Mouse (Mus musculus): Measurements from ENCODE around the gene Sh3kbp1. TPM values are rescaled to one million over a fixed set of nuclear protein-coding genes. Genes with fewer than 3 reads are reported as not detected.

The Sh3kbp1 gene
- total RNA-seq, 2 experiments from 2014 or later: 54.7 to 63.5 TPM

DNA sequence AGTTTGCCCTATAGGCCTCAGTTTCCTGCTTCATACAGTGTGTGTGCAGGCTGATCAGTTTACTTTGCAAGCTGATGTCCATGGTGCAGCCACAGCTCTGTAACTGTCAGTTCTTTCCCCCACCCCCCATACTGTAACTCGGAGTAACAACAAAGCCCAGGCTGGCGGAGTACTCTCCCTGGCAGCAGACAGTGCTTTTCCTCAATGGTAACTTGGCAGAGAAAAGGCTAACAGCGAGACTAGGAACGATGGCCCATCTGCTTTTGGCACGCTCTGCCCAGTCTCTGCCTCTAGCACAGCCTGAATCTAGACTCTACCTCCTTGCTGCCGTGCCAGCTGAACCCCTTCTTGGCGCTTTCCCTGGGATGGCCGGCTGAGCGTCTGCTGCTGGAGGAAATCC, 336.9 kb downstream of the Sh3kbp1 start:
- DNase-seq (ENCODE audit: low spot score in 2 of 2): peak in 1 of 2 experiments; percentile 8
- intact Hi-C loops (cut with DNase I): loop anchor here (2.0 to 5.0 kb wide), 2 partner anchors 337 to 432 kb away; partner anchors contain the start of gene Sh3kbp1

DNA sequence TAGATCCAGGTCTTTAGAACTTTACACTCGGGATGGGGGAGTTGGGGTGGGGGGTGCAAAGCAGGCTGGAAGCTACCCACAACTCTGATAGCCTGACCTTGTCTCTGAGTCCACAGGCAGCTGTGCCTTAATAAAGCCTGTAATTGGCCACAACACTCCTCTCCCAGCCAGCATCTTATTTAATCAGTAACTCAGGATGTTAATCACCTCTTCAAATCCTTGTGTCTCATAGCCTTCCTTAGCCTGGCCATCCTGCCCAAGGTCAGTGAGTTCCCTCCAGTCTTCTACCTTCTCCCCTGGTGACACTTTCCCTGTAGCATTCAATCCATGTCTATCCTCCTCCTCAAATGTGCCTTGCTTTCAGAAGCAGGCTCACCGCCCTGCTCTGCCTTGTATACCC, 342.0 kb downstream of the Sh3kbp1 start:
- intact Hi-C loops (cut with DNase I): no loop called here
- DNase-seq (ENCODE audit: low spot score in 2 of 2): no peak

DNA sequence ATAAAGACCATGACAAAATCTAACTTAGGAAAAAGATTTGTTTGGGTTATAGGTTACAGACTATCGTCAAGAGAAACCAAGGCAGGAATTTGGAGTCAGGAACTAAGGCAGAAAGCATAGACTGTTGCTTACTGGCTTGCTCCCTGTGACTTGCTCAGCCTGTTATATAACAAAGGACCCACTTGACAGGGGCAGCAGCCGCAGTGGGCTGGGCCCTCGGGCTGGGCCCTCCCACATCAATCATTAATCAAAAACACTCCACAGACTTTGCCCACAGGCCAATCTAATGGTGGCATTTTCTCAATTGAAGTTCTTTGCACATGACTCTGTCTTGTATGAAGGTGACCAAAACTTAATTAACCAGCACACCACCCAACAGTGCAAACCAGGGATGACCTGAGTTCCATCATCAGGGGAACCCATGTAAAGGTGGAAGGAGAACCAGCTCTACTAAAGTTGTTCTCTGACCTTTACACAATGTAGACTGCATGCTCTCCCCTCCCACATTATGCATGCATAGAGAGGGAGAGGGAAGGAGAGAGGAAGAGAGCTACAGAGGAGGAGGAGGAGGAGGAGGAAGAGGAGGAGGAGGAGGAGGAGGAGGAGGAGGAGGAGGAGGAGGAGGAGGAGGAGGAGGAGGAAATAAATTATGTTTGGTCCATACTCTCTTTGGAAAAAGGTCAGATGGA, 344.2 kb downstream of the Sh3kbp1 start:
- no peak for DNase-seq (ENCODE audit: low spot score in 2 of 2)
- intact Hi-C loops (cut with DNase I): loop anchor here (5.0 to 10.0 kb wide), 2 partner anchors 146 to 1064 kb away; no protein-coding TSS in a partner anchor

DNA sequence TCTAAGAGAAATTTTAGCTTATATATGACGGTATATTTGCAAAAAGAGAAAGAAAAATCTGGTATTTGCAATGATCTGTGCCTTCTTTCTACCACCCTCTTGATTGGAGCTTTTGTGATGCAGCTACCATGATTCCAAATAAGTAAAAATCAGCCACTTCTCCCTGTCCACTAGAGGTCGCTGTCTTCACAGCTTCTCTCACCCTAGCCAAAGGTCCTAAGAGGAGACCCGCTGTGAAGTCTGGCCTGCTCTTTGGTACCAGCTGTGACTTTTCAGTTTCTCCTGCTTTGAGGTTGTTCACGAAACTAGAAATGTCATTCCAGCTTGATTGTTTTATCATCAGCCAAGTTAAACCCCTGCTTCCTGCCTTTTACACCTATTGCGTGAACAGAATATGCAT, 346.7 kb downstream of the Sh3kbp1 start:
- intact Hi-C loops (cut with DNase I): loop anchor here (5.0 to 10.0 kb wide), 2 partner anchors 144 to 1061 kb away; no protein-coding TSS in a partner anchor
- peak; percentile 6 for DNase-seq (ENCODE audit: low spot score in 2 of 2)

DNA sequence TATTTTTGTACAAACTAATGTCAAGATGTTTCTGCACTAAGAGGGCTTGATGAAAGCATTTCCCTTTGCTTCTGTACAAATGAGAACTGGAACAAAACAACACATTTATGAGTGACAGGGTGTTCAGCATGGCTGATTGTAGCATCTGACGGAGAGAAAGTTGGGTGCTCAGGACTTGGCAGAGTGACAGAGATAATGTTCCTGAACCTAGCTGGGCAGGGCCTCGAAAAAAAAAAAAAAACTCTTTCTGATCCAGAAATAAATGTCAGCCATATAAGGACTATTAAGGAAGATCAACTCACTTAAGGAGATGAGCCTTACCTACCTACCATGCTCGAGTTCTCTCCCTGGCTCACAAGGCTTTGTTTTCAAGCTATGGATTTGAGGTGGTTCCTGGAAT, 349.2 kb downstream of the Sh3kbp1 start:
- DNase-seq (ENCODE audit: low spot score in 2 of 2): no peak
- intact Hi-C loops (cut with DNase I): loop anchor here (10.0 kb wide), 1 partner anchor 1059 kb away; no protein-coding TSS in a partner anchor

DNA sequence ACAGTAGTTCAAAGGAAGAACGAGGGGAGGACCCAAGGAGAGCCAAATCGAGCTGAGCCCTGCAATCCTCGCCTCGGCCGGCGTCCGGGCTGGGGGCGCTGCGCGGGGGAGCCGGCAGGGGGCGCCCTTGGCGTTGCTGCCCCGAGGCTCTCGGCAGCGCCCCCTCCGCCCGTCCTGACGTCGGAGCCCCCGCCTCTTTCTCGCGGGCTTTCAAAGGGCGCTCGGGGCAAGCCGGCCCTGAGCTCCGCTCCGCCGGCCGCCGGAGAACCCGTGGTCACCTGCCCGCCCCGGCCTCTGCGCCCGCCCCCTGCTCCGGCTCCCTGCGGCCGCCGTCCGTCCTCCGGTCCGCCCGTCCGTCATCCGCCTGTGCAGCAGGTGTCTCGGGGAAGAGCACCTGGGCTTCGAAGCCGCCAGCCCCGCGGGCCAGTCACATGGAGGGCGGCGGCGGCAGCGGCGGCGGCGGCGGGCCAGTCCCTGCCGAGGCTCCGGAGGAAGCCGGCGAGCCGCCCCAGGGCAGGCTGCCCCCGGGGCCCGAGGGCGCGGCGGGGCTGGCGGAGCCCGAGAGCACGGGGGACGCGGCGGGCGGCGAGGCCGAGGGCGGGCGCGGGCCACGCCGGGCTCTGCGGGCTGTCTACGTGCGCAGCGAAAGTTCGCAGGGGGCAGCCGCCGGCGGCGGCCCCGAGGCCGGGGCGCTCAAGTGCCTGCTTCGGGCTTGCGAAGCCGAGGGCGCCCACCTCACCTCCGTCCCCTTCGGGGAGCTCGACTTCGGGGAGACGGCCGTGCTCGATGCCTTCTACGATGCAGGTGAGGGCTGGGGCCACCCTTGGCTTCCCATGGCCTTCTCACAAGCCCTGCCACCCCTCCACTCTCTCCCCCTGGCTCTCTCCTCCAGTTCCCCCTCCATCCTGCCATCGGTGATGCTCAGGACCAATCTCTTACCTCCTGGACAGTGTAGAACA, 361.2 kb downstream of the Sh3kbp1 start, which contains the start of gene Map3k15:
Gene Map3k15 (plus strand): TSS at position 432 of the 959 bp plus-strand sequence.
- DNase-seq (ENCODE audit: low spot score in 2 of 2): peak; percentile 6 to 33
- intact Hi-C loops (cut with DNase I): loop anchor here (5.0 kb wide), 1 partner anchor 129 kb away; no protein-coding TSS in a partner anchor

DNA sequence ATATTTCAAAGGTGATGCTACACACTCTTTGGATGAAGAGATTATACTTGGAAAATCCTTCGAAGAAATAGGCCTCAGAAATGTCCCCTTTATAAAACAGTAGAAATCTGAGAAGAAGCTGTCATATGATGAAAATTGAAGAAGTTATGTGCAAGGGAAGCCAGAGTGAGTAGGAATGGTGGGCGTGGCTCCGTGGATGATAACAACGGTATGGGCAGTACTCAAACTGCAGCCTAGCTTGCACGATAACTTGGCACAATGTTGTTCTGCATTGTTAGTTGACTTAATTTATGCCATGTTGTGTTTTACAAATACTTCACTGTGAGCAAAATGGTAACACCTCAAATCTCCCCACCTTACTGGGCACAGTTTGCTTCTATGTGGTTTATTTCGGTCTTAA, 368.7 kb downstream of the Sh3kbp1 start:
- DNase-seq (ENCODE audit: low spot score in 2 of 2): no peak
- intact Hi-C loops (cut with DNase I): no loop called here

Other genes with a start within 250 kb of the Sh3kbp1 start
- 100 to 1,000 TPM in 1 of 2 experiments, 10 to 100 TPM in 1; 90.5 to 111 TPM for gene Map7d2, start 212.7 kb upstream of the Sh3kbp1 start, total RNA-seq (2021)
- gene Bclaf3, start 100.6 kb upstream of the Sh3kbp1 start, total RNA-seq (2021): 10 to 100 TPM in 1 of 2 experiments, 1 to 10 TPM in 1; 9.7 to 11.7 TPM

All from left cerebral cortex, postnatal 25 days (tissue).